Mouse (Mus musculus) heart, postnatal 36 days (tissue): ENCODE results near the gene Pmvk. TPM values are rescaled to one million over a fixed set of nuclear protein-coding genes. Genes with fewer than 3 reads are reported as not detected.

Experiments
- DNase-seq, 2 experiments: peaks; one replicate each; pipeline ENCODE4 v3.0.0; 2021 to 2022
- intact Hi-C: fragments of 180-260 bp; cut with DNase I; formaldehyde crosslinking; loops from one replicate; pipeline ENCODE4 v1.15.1; 2025
- total RNA-seq, 2 experiments: library from RNA; stranded (reverse); gene quantifications; 2 replicates each; pipeline ENCODE4 v1.2.3; 2021

The Pmvk gene
- total RNA-seq, 2 experiments from 2014 or later, result 7.0 to 9.2 TPM

- intact Hi-C loops, result loop anchor here (10.0 kb wide), 1 partner anchor 339 kb away; no protein-coding TSS in a partner anchor
- DNase-seq, result no peak
Measured at GRCm38 (mm10) chr3:89515444-89515843, 61.1 kb downstream of the Pmvk start.

GRCm38 (mm10) chr3:89516321-89516720 is 62.0 kb downstream of the Pmvk start:
- no peak for DNase-seq
- intact Hi-C loops, result loop anchor here (10.0 kb wide), 1 partner anchor 338 kb away; no protein-coding TSS in a partner anchor

Other genes starting within 250 kb of the Pmvk start
- 1 to 10 TPM; 6.8 to 9.4 TPM for gene Thbs3, start 239.4 kb upstream of the Pmvk start, total RNA-seq
- gene Mtx1, start 227.5 kb upstream of the Pmvk start, total RNA-seq, result 10 to 100 TPM; 58.0 to 60.0 TPM
- gene Muc1, start 225.5 kb upstream of the Pmvk start, total RNA-seq, result under 1 TPM; 0.14 to 0.46 TPM
- gene Krtcap2, start 208.6 kb upstream of the Pmvk start, total RNA-seq, result 10 to 100 TPM; 82.3 to 87.0 TPM
- under 1 TPM; 0.42 to 0.62 TPM for gene Trim46, start 208.2 kb upstream of the Pmvk start, total RNA-seq
- 10 to 100 TPM; 50.0 to 52.3 TPM for gene Dpm3, start 195.2 kb upstream of the Pmvk start, total RNA-seq
- gene Slc50a1, start 184.0 kb upstream of the Pmvk start, total RNA-seq, result 10 to 100 TPM; 20.5 to 23.0 TPM
- gene Efna1, start 173.4 kb upstream of the Pmvk start, total RNA-seq, result 10 to 100 TPM; 28.3 to 42.6 TPM
- not detected for gene Efna3, start 131.6 kb upstream of the Pmvk start, total RNA-seq
- gene Efna4, start 116.5 kb upstream of the Pmvk start, total RNA-seq, result under 1 TPM; 0.19 to 0.22 TPM
- gene Adam15, start 104.5 kb upstream of the Pmvk start, total RNA-seq, result 10 to 100 TPM; 56.5 to 62.6 TPM
- gene Dcst2, start 92.6 kb upstream of the Pmvk start, total RNA-seq, result not detected
- not detected for gene Dcst1, start 89.3 kb upstream of the Pmvk start, total RNA-seq
- gene Zbtb7b, start 59.8 kb upstream of the Pmvk start, total RNA-seq, result 10 to 100 TPM; 20.8 to 23.5 TPM
- under 1 TPM; 0.24 to 0.72 TPM for gene Lenep, start 51.7 kb upstream of the Pmvk start, total RNA-seq
- 10 to 100 TPM; 44.0 to 55.1 TPM for gene Flad1, start 42.7 kb upstream of the Pmvk start, total RNA-seq
- 1 to 10 TPM; 5.1 to 5.4 TPM for gene Cks1b, start 36.2 kb upstream of the Pmvk start, total RNA-seq
- gene Shc1, start 36.1 kb upstream of the Pmvk start, total RNA-seq, result 10 to 100 TPM; 34.1 to 36.6 TPM
- 10 to 100 TPM; 13.8 to 16.6 TPM for gene Pygo2, start 24.3 kb upstream of the Pmvk start, total RNA-seq
- gene Pbxip1, start 17.8 kb upstream of the Pmvk start, total RNA-seq, result 10 to 100 TPM; 57.0 to 58.0 TPM
- 1 to 10 TPM; 1.9 to 2.3 TPM for gene Kcnn3, start 65.6 kb downstream of the Pmvk start, total RNA-seq